Mouse (Mus musculus): ENCODE data around the gene E030025P04Rik.

DNA sequence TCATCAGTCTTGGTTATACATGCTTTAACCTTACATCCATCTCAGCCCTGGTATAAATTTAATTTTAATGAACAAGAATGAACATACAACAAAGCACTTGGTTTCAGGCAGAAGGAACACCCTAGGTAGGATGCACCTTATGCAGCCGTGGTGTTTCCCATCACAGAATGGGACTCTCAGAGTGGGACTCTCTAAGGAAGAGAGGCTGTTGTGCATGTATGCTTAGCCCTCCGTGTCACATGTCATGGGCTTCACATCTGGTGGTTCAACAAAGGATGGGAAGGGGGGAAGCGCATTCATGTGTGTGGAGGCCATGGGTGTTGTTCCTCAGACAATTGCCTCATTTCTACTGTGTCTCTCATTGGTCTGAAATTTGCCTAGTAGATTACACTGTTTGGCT is 40.8 kb downstream of the E030025P04Rik start:
- TF ChIP-seq CTCF (IDR thresholded peaks at IDR 0.05; ENCODE audit: low read depth, low read length) (no peak), TAL1 (conservative IDR thresholded peaks at IDR 0.05; ENCODE audit: low read depth, low read length) (no peak), GATA2 (IDR thresholded peaks at IDR 0.05; ENCODE audit: borderline replicate concordance, low read depth, low read length) (no peak), GATA1 (IDR thresholded peaks at IDR 0.05; ENCODE audit: borderline replicate concordance, low read length) (no peak), POLR2AphosphoS5 (IDR thresholded peaks at IDR 0.05; ENCODE audit: insufficient replicate concordance, low read depth, low read length) (no peak)
